Mouse (Mus musculus) CH12.LX (cell line): ENCODE data around the gene Nek4. TPM values are rescaled to one million over a fixed set of nuclear protein-coding genes. Genes with fewer than 3 reads are reported as not detected.

Experiments
- DNase-seq: peaks from one replicate; pipeline ENCODE4 v3.0.0-alpha.2; 2013; ENCODE audit errors: extremely low read depth
- H3K27ac ChIP-seq: 2 replicates; pipeline ENCODE4 v1.5.1; 2012; ENCODE audit warnings: low read depth, mild to moderate bottlenecking, control low read depth, moderate library complexity; ENCODE audit not compliant: insufficient read depth
- H3K27me3 ChIP-seq: replicated peaks from 2 replicates; pipeline ENCODE3; 2012; ENCODE audit warnings: inconsistent platforms
- H3K36me3 ChIP-seq, 2 experiments: replicated peaks in 1 of 2; 2 replicates each; pipeline versions ENCODE3 to v1.6.1; 2012; ENCODE audit warnings: inconsistent platforms in 1 of 2, low read length in 1 of 2, mild to moderate bottlenecking in 1 of 2, mixed read lengths in 1 of 2, moderate library complexity in 1 of 2; ENCODE audit not compliant: control insufficient read depth in 1 of 2, insufficient read depth in 1 of 2
- H3K4me1 ChIP-seq, 2 experiments: 2 replicates each; pipeline ENCODE4 v1.6.1; 2012; ENCODE audit warnings: inconsistent platforms in 1 of 2, moderate library complexity in 1 of 2; ENCODE audit not compliant: insufficient read depth in 2 of 2, control insufficient read depth in 1 of 2
- H3K4me2 ChIP-seq: 2 replicates; pipeline ENCODE4 v1.6.1; 2012; ENCODE audit warnings: low read depth, mild to moderate bottlenecking, control low read depth; ENCODE audit not compliant: poor library complexity, insufficient read depth, severe bottlenecking
- H3K4me3 ChIP-seq, 3 experiments: fragments of 150-350 bp in 1 of 3; sonication (generic) in 1 of 3; replicated peaks in 1 of 3; 2 replicates each; pipeline versions ENCODE3 to v1.5.1; 2011 to 2012; ENCODE audit warnings: low read depth in 2 of 3, low read length in 2 of 3, mild to moderate bottlenecking in 2 of 3, moderate library complexity in 2 of 3, control low read depth in 1 of 3, improper control_type of control experiment in 1 of 3, inconsistent platforms in 1 of 3, mixed read lengths in 1 of 3; ENCODE audit not compliant: poor library complexity in 1 of 3
- H3K79me2 ChIP-seq: replicated peaks from 2 replicates; pipeline ENCODE4 v1.6.1; 2012; ENCODE audit warnings: mild to moderate bottlenecking, moderate library complexity; ENCODE audit not compliant: control insufficient read depth, poor library complexity, insufficient read depth, severe bottlenecking; ENCODE audit errors: extremely low read depth
- H3K9ac ChIP-seq: 2 replicates; pipeline ENCODE4 v1.6.1; 2012; ENCODE audit warnings: low read depth, mild to moderate bottlenecking, control low read depth, moderate library complexity; ENCODE audit not compliant: insufficient read depth
- H3K9me3 ChIP-seq: replicated peaks from 2 replicates; pipeline ENCODE3; 2012; ENCODE audit warnings: low read length, inconsistent platforms, mixed read lengths
- CHD2 ChIP-seq: IDR thresholded peaks from 2 replicates; pipeline ENCODE4 v1.6.1; 2011; ENCODE audit warnings: low read length, improper control_type of control experiment
- CTCF ChIP-seq, 2 experiments: IDR thresholded peaks in 1 of 2; conservative IDR thresholded peaks in 1 of 2; 2 replicates each; pipeline ENCODE4 v1.5.1; 2011 to 2012; ENCODE audit warnings: low read depth in 2 of 2, low read length in 2 of 2, improper control_type of control experiment in 1 of 2, inconsistent platforms in 1 of 2, mild to moderate bottlenecking in 1 of 2, moderate library complexity in 1 of 2
- E2F4 ChIP-seq: IDR thresholded peaks from 2 replicates; pipeline ENCODE4 v1.6.1; 2011; ENCODE audit warnings: low read depth, low read length, improper control_type of control experiment; ENCODE audit not compliant: insufficient replicate concordance
- EP300 ChIP-seq: IDR thresholded peaks from 2 replicates; pipeline ENCODE4 v1.6.1; 2011; ENCODE audit warnings: low read length, improper control_type of control experiment
- GABPA ChIP-seq: IDR thresholded peaks from 2 replicates; pipeline ENCODE4 v1.6.1; 2012; ENCODE audit warnings: low read depth, low read length, improper control_type of control experiment, inconsistent platforms; ENCODE audit not compliant: insufficient replicate concordance
- HCFC1 ChIP-seq: IDR thresholded peaks from 2 replicates; pipeline ENCODE4 v1.6.1; 2012; ENCODE audit warnings: low read depth, mild to moderate bottlenecking, inconsistent platforms, low read length, improper control_type of control experiment
- IRF4 ChIP-seq: IDR thresholded peaks from 2 replicates; pipeline ENCODE4 v1.6.1; 2014; ENCODE audit warnings: low read depth, mild to moderate bottlenecking, inconsistent platforms, low read length, improper control_type of control experiment
- JUN ChIP-seq: IDR thresholded peaks from 2 replicates; pipeline ENCODE4 v1.6.1; 2011; ENCODE audit warnings: low read depth, mild to moderate bottlenecking, low read length, improper control_type of control experiment, moderate library complexity; ENCODE audit not compliant: insufficient read depth
- JUND ChIP-seq: conservative IDR thresholded peaks from 2 replicates; pipeline ENCODE4 v1.6.1; 2011; ENCODE audit warnings: low read depth, low read length, improper control_type of control experiment
- MAFK ChIP-seq: IDR thresholded peaks from 2 replicates; pipeline ENCODE4 v1.6.1; 2011; ENCODE audit warnings: low read length, improper control_type of control experiment; ENCODE audit not compliant: insufficient replicate concordance
- MAX ChIP-seq: IDR thresholded peaks from 2 replicates; pipeline ENCODE4 v1.6.1; 2011; ENCODE audit warnings: low read length, improper control_type of control experiment
- MAZ ChIP-seq: IDR thresholded peaks from 2 replicates; pipeline ENCODE4 v1.6.1; 2012; ENCODE audit warnings: low read depth, mild to moderate bottlenecking, inconsistent platforms, low read length, improper control_type of control experiment, moderate library complexity
- MXI1 ChIP-seq: IDR thresholded peaks from 2 replicates; pipeline ENCODE4 v1.6.1; 2011; ENCODE audit warnings: mild to moderate bottlenecking, low read depth, low read length, improper control_type of control experiment
- MYC ChIP-seq: IDR thresholded peaks from 2 replicates; pipeline ENCODE4 v1.6.1; 2011; ENCODE audit warnings: low read depth, mild to moderate bottlenecking, improper control_type of control experiment, low read length
- NRF1 ChIP-seq: IDR thresholded peaks from 2 replicates; pipeline ENCODE4 v1.6.1; 2014; ENCODE audit warnings: low read depth, mild to moderate bottlenecking, inconsistent platforms, low read length, improper control_type of control experiment, moderate library complexity
- PAX5 ChIP-seq: IDR thresholded peaks from 2 replicates; pipeline ENCODE4 v1.6.1; 2012; ENCODE audit warnings: low read length, inconsistent platforms, mixed read lengths
- POLR2A ChIP-seq: IDR thresholded peaks from 2 replicates; pipeline ENCODE4 v1.6.1; 2011; ENCODE audit warnings: low read depth, mild to moderate bottlenecking, improper control_type of control experiment, low read length
- POLR2AphosphoS2 ChIP-seq: IDR thresholded peaks from 2 replicates; pipeline ENCODE4 v1.6.1; 2011; ENCODE audit warnings: low read depth, low read length, improper control_type of control experiment
- SIN3A ChIP-seq: IDR thresholded peaks from 2 replicates; pipeline ENCODE4 v1.6.1; 2012; ENCODE audit warnings: low read length, improper control_type of control experiment, inconsistent platforms
- SMC3 ChIP-seq: IDR thresholded peaks from 2 replicates; pipeline ENCODE4 v1.6.1; 2011; ENCODE audit warnings: low read depth, low read length, improper control_type of control experiment
- UBTF ChIP-seq: IDR thresholded peaks from 2 replicates; pipeline ENCODE4 v1.6.1; 2012; ENCODE audit warnings: low read depth, mild to moderate bottlenecking, inconsistent platforms, low read length, improper control_type of control experiment, moderate library complexity
- ZC3H11A ChIP-seq: IDR thresholded peaks from 2 replicates; pipeline ENCODE4 v1.6.1; 2012; ENCODE audit warnings: low read depth, mild to moderate bottlenecking, inconsistent platforms, low read length, improper control_type of control experiment
- ZKSCAN1 ChIP-seq: IDR thresholded peaks from 2 replicates; pipeline ENCODE4 v1.6.1; 2012; ENCODE audit warnings: low read depth, inconsistent platforms, low read length, improper control_type of control experiment, borderline replicate concordance
- dilution Hi-C: fragments of 300-500 bp; cut with MboI; formaldehyde crosslinking; loops from 2 replicates; pipeline ENCODE4 v1.14.3; 2020; ENCODE audit warnings: low sequenced_read_pairs; ENCODE audit not compliant: extremely low pct_unique_long_range_greater_than_20kb, extremely low pct_ligation_motif_present
- in situ Hi-C: fragments of 300-500 bp; cut with MboI; formaldehyde crosslinking; loops from 3 replicates; pipeline ENCODE4 v1.14.3; 2019; ENCODE audit warnings: low sequenced_read_pairs, low pct_ligation_motif_present, low pct_unique_long_range_greater_than_20kb, mixed read lengths
- polyA plus RNA-seq: library from polyadenylated mRNA; unstranded; fragments of >175 nt; gene quantifications from 2 replicates; pipeline ENCODE4 v1.2.1, GENCODE M21; 2012; ENCODE audit warnings: low read depth; ENCODE audit not compliant: insufficient read length
- total RNA-seq, 2 experiments: library from RNA; depleted of rRNA; stranded (reverse); fragments of 300-350 nt in 1 of 2; fragments of >200 nt in 1 of 2; gene quantifications; 2 replicates each; pipeline ENCODE4 v1.2.3; 2012 to 2014

Gene Nek4
- total and polyA plus RNA-seq, 3 experiments: 17.1 to 18.3 (median 17.4) TPM

DNA sequence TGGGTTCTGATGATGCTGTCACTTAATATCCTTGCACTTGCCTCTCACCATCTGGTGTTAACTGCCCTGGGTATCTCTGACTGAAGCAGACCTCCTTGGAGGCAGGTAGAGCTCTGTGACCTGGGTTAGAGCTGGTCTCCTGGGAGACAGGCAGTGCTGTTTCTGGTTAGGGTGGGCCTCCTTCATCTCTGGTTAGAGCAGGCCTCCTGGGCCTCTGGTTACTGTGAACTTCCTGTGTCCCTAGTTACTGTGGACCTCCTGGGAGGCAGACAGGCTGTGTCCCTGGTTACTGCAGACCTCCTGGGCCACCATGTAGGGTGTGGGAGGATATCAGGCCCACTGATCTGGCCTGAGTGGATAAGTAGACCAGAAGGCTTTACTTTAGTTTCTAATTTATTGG, 45.2 kb downstream of the Nek4 start:
- dilution Hi-C loops: no loop called here
- DNase-seq: no peak
- TF ChIP-seq POLR2A: no peak
- TF ChIP-seq CTCF (conservative IDR thresholded peaks at IDR 0.05 in 1 of 2, IDR thresholded peaks at IDR 0.05 in 1 of 2; ENCODE audit: low read depth in 2 of 2, low read length in 2 of 2): no peak
- TF ChIP-seq MAZ: no peak
- TF ChIP-seq MYC: no peak
- TF ChIP-seq NRF1: no peak
- TF ChIP-seq CHD2: no peak
- TF ChIP-seq MXI1: no peak
- TF ChIP-seq PAX5: no peak
- TF ChIP-seq HCFC1: no peak
- no peak for TF ChIP-seq GABPA
- TF ChIP-seq E2F4: no peak
- TF ChIP-seq MAX: no peak
- TF ChIP-seq SIN3A: no peak
- TF ChIP-seq POLR2AphosphoS2: no peak
- TF ChIP-seq IRF4: no peak
- no peak for TF ChIP-seq UBTF
- no peak for TF ChIP-seq JUND
- no peak for TF ChIP-seq SMC3
- no peak for TF ChIP-seq MAFK
- TF ChIP-seq EP300: no peak
- H3K27me3 ChIP-seq: no peaks in the 10 kb centered on the region
- H3K9me3 ChIP-seq: no peaks in the 10 kb centered on the region
- H3K4me2 ChIP-seq: no peak overlapping the region
- in situ Hi-C loops: no loop called here
- peaks cover 4% of the 10 kb centered on the region for H3K79me2 ChIP-seq
- H3K27ac ChIP-seq: no peak overlapping the region
- peaks cover 8 to 20% of the 10 kb centered on the region in 2 experiments for H3K36me3 ChIP-seq
- no peak overlapping the region for H3K9ac ChIP-seq
- peaks cover 3 to 19% of the 10 kb centered on the region in 2 experiments; a peak in 2 of 4 replicates for H3K4me1 ChIP-seq
- no peak overlapping the region for H3K4me3 ChIP-seq

DNA sequence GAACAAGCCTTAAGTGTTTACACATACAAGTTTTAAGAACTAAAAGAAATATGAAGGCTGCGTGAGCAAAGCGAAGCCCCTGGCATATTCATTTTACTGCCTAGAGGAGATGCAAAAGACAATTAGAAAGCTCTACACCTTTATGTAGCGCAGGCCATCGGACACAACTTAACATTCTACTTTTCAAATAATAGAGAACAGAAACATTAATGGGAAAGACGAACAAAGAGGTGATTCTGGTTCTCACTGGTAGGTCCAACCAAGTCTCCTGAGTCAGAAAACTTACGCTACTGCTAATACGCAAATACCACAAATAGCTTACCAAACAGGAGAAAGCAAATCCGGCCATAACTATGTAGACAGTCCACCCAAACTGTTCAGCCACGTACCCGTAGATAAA, 49.2 kb downstream of the Nek4 start:
- Histone ChIP-seq H3K4me1 (peaks cover 6 to 28% of the 10 kb centered on the region in 2 experiments), H3K4me2 (peak overlapping the region; percentile 91), H3K4me3 (peak overlapping the region; percentile 64 to 98 (median 73)), H3K9me3 (no peaks in the 10 kb centered on the region), H3K27me3 (no peaks in the 10 kb centered on the region), H3K9ac (peak overlapping the region; percentile 86), H3K36me3 (peaks cover 8 to 22% of the 10 kb centered on the region in 2 experiments), H3K27ac (no peak overlapping the region), H3K79me2 (peaks cover 7% of the 10 kb centered on the region)
- dilution Hi-C loops: no loop called here
- no peak for DNase-seq
- TF ChIP-seq E2F4: no peak
- TF ChIP-seq POLR2A: no peak
- no peak for TF ChIP-seq UBTF
- TF ChIP-seq PAX5: no peak
- TF ChIP-seq ZC3H11A: no peak
- TF ChIP-seq SMC3: no peak
- no peak for TF ChIP-seq JUN
- TF ChIP-seq MXI1: no peak
- TF ChIP-seq JUND: no peak
- TF ChIP-seq ZKSCAN1: no peak
- no peak for TF ChIP-seq MAX
- in situ Hi-C loops: no loop called here
